Mouse (Mus musculus): ENCODE measurements around the gene Hnf1b.

The Hnf1b gene

DNA sequence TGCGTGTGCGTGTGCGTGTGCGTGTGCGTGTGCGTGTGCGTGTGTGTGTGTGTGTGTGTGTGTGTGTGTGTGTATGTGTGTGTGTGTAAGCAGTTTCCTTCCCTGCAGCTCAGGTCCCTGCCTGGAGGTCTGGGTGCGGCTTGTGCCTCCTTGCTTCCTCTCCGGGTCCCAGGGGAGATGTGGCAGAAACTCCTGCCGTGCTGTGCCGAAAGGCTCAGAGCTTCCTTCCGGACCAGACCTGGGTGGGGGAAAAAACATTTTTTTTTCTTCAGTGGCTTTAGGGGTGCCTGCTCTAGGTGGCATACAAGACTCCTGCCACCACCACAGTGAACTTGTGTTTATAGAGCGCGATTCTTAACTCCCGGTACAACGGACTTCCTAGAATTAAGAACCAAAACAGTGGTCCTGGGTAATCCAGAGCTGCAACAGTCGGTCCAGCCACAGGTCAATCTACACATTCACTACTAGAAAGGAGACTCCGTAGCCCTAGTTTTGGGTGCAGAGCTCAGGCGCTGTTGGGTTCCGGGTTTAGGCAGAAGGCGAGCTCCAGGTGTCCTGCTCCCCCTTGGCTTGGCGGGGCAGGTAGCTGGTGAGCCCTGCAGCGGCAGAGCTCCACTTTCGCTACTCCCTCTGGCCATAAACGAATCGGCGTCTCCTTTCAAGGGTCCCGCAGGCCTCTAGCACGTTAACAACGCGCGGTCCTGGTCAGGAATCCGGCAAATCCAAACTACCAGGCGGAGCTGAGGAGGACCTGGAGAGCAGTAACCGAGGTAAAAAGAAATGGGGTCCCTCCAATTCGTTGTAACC lies at the start of gene Hnf1b:
Gene Hnf1b, plus strand, starts transcription at position 535 of the 807 bp plus-strand sequence.
- DNase-seq (ENCODE audit: low read depth, low spot score): no peak

- peak; percentile 4 for DNase-seq (ENCODE audit: low read depth, low spot score)
These were observed 47.7 kb upstream of the Hnf1b start for GRCm38 (mm10) chr11:83802166-83802565.

GRCm38 (mm10) chr11:83802581-83802980 lies 47.3 kb upstream of the Hnf1b start:
- no peak for DNase-seq (ENCODE audit: low read depth, low spot score)

- no peak for DNase-seq (ENCODE audit: low read depth, low spot score)
These were observed 39.4 kb upstream of the Hnf1b start for GRCm38 (mm10) chr11:83810441-83810840.

GRCm38 (mm10) chr11:83815191-83815590 lies 34.7 kb upstream of the Hnf1b start:
- DNase-seq (ENCODE audit: low read depth, low spot score): no peak

DNA sequence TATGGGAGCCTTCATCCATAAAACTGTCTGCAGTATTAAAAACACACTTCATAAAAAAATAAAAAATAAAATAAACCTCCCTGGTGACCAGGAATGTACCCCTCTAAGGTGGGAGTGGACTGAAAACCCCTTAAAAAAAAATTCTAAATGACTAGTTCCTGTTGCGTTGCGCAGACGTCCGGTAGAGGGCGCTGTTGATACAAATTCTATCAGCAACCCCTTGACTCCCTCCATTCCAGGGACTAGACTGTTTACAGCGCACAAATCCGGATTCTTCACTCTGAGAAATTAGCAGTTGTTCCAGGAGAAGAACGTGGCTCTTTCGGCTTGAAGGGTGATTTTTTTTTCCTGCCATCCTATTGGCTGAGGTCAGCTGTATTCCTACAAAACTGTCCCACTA lies 34.2 kb upstream of the Hnf1b start:
- peak; percentile 13 for DNase-seq (ENCODE audit: low read depth, low spot score)

DNA sequence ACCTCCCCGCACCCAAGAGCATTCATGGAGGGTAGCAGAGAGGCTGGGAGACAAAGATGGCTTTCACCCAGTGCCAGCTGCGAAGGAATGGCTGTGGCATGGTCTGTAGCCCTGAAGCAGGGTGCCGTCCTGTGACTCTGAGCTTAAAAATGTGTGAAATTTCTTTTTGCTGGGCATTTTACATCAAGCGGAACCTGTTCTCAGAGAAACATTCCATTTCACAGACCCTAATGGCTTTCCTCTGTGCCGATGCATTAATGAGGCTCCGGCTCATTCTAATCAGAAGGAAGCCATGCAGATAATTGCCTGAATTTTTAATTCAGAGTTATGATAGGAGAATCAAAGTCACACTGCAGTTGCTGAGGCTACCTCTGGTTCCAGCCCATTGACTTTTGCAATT lies 32.8 kb upstream of the Hnf1b start:
- no peak for DNase-seq (ENCODE audit: low read depth, low spot score)

- DNase-seq (ENCODE audit: low read depth, low spot score): no peak
These were observed 31.9 kb upstream of the Hnf1b start for GRCm38 (mm10) chr11:83817994-83818393.

- DNase-seq (ENCODE audit: low read depth, low spot score): no peak
These were observed 31.2 kb upstream of the Hnf1b start for GRCm38 (mm10) chr11:83818591-83819127.

- no peak for DNase-seq (ENCODE audit: low read depth, low spot score)
These were observed 29.9 kb upstream of the Hnf1b start for GRCm38 (mm10) chr11:83819806-83820483.

- DNase-seq (ENCODE audit: low read depth, low spot score): no peak
These were observed 23.7 kb upstream of the Hnf1b start for GRCm38 (mm10) chr11:83826142-83826541.

GRCm38 (mm10) chr11:83828553-83829142 lies 21.2 kb upstream of the Hnf1b start:
- DNase-seq (ENCODE audit: low read depth, low spot score): no peak

DNA sequence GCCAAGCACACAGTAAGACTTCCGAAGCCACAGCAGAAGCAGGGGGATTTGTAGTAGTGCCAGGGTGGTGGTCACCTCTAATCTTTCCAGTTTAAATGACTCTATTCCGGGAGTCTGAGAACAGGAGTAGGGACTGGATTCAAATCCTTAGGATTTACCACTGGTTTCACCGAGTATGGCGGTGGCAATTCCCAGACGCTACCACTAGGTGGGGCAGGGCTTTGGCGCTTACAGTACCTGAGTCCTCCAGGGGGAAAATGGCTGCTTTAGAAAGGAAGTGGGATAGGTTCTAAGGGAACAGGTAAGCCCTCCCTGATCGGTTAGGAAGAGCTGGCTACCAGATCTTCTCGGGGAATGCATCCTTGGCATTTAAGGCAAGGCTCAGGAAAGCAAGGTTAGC lies 17.5 kb upstream of the Hnf1b start:
- DNase-seq (ENCODE audit: low read depth, low spot score): no peak

DNA sequence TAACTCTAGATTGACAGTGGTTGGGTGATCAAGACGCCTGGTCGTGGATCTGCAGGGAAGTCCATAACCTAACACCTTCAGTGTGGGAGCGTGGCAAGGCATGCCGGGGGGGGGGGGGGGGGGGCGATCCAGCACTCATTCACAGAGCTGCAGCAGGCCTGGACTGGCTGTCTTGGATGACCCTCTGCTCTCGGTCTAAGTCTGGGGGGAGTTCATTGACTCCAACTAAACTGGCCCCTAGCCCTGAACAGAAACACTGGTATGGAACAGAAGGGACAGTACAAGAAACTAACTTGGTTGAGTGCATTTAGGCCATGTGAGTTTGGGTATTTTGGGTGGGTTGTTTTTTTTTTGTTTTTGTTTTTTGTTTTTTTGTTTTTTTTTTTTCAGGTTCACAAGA lies 16.3 kb upstream of the Hnf1b start:
- no peak for DNase-seq (ENCODE audit: low read depth, low spot score)

- no peak for DNase-seq (ENCODE audit: low read depth, low spot score)
These were observed 15.8 kb upstream of the Hnf1b start for GRCm38 (mm10) chr11:83833959-83834496.

DNA sequence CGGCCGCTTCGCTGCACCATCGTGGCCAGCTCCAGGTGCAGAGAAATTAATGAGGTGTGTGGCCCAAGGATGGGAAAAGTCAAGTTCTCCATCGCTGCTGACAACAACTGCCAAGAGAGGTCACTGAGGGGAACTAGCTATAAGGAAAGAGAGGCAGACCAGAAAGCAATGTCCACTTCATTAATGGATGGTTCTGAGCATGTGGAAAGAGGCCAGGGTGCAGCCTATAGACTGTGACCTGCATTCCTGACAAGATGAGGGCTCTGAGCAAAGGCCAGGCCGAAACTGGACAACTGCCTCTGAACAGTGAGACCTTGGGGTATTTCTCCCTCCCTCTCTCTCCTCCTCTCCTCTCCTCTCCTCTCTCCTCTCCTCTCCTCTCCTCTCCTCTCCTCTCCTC lies 10.4 kb upstream of the Hnf1b start:
- DNase-seq (ENCODE audit: low read depth, low spot score): no peak

DNA sequence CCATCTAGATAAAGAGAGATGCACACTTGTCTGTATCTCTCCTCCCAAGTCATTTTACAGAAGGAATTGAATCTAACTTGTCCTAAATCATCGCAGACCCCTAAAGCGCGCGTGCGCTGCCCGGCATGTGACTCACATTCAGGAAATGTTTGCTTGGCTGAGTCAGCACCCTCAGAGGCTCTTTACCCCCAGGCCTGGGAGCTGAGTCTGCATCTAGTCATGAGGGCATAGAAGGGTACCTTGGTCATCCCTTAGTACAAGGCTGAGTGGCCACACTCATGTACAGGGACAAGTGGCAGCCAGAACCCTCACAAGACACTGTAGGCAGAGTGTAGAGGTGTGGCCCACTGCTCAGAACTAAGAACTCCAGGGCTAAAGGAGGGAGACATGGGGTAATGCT lies 6.3 kb upstream of the Hnf1b start:
- DNase-seq (ENCODE audit: low read depth, low spot score): no peak

- DNase-seq (ENCODE audit: low read depth, low spot score): no peak
These were observed 866 bp downstream of the Hnf1b start for GRCm38 (mm10) chr11:83850586-83851272.

DNA sequence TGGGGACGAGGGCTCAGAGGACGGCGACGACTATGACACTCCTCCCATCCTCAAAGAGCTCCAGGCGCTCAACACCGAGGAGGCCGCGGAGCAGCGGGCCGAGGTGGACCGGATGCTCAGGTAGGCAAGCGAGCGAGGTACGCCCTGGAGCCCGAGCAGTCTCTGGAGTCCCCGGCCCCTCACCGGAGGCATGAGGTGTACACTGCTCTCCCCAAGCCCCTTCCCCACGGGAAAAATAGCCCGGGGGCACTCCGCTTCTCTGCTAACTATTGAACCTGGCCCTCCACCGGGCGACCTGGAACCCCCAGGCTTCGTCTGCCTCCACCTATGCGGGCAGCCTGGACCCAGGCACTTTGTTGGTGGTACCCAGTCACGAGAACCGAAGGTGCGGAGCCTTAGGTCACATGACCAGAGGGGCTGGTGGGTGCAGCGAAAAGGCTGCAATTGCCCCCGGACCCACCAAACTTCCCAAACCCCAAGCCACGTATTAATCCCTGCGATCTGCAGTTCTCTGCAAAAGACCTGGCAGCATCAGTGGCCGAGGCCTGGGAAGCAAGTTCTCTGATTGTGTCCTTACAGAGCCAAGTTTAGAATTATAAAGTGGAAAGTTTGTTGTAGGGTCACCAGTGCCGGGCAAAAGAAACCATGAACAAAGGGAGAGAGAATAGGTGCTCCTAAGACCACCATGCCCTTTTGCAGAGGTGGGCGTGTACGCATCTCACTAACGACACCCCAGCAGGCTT lies 1.6 kb downstream of the Hnf1b start:
- DNase-seq (ENCODE audit: low read depth, low spot score): no peak

GRCm38 (mm10) chr11:83852016-83852355 lies 2.1 kb downstream of the Hnf1b start:
- no peak for DNase-seq (ENCODE audit: low read depth, low spot score)

All from retina, adult 2 months (tissue).